Mouse (Mus musculus): ENCODE results near the gene Ahcyl1. TPM values are rescaled to one million over a fixed set of nuclear protein-coding genes. Genes with fewer than 3 reads are reported as not detected.
A peak's percentile ranks its signal among the peaks of the same experiment; 100 is the strongest.
"Not testable (repeated sequence)": the region's sequence is repeated elsewhere in the genome, so short reads cannot be mapped to it uniquely, and the experiment has no call there.

Ahcyl1 gene
- total RNA-seq, 4 experiments from 2014 or later, result 213 to 241 (median 234) TPM

DNA sequence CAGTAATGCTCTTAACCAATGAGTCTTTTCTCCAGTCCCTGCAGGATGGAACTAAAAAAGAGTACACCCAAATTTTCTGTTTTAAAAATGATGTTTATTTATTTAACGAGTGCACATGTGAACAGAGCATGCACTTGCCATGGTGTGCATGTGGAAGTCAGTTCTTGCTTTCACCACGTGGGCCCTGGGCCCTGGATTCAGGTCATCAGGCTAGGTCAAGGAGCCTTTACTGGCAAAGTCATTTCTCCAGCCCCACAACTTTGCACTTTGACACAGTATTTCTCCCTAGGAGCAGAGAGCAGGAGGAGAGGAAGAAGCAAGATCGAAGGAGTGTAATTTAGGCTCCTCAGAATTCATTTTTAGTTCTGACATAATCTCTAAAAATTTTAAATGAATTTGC is 41.5 kb downstream of the Ahcyl1 start:
- DNase-seq, result no peak

DNA sequence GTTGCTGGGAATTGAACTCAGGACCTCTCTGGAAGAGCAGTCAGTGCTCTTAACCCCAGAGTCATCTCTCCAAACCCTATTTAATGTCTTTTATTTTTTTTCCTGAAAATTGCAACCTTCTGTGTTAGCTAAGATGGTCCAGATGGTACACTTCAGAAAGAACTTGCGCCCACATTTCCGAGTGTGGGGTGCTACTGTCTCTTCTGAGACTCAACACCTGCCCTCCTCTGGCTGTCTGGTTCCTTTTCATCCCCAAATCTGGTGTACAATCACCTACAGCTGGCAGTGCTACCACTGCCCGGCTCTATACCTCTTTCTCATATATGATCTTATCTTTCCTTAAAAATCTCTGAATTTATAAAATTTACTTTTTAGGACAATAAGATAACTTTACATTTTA is 43.4 kb downstream of the Ahcyl1 start:
- DNase-seq, result no peak

DNA sequence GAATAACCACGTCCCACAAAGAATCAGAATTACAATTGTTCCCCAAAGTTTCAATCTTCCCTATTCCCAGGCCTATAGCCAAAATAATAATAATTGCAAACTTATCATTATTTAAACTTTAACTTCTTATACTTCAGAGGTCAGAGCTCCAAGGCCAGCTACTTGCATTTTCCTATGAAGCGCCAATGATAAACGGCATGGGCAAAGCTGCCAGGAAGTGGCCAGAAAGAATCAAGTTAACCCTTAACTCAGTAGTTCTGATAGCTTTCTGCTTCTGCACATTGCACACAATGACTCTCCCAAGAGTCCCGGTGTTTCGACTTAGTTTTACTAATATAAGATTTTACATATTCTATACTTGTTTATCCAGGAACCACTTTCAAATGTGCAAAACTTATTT is 46.1 kb downstream of the Ahcyl1 start:
- not testable (repeated sequence) for DNase-seq

DNA sequence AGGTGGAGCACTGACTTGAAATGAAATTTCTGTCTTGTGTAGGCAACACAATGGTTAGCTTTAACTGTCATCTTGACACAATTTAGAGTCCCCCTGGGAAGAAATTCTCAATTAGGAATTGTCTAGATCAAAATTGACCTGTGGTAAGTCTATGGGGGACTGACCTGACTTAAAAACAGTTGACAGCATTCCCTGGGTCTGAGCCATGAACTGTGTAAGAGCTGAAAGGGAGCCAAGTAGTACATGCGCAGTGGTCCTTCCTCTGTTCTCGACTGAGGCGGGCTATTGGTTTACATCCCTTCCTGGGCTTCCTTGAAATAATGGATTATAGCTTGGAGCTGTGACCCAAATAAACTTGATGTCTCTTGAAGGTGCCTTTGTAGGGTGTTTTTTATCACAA is 49.4 kb downstream of the Ahcyl1 start:
- DNase-seq, result no peak

DNA sequence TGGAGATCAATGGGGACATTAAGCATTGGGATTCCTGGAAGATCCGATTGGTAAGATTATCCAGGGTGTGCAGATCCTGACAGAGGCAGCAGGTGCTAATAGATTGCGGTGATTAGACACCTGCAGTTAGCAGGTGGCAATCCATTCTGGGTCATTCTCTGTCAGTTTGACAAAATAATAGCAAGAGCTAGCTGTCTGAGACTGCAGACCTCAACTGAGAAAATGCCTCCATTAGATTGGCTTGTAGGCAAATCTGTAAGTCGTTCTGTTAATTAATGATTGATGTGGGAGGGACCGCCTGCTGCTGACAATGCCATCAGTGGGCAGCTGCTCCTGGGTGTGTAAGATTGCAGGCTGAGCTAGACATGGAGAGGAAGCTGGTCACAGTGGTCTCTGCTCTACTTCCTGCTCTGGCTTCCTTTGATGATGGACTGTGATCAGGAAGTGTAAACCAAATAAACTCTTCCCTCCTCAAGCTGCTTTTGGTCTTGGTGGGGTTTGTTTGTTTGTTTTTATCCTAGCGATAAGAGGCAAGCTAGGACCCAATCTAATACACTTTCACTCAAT is 58.7 kb downstream of the Ahcyl1 start:
- no peak for DNase-seq

DNA sequence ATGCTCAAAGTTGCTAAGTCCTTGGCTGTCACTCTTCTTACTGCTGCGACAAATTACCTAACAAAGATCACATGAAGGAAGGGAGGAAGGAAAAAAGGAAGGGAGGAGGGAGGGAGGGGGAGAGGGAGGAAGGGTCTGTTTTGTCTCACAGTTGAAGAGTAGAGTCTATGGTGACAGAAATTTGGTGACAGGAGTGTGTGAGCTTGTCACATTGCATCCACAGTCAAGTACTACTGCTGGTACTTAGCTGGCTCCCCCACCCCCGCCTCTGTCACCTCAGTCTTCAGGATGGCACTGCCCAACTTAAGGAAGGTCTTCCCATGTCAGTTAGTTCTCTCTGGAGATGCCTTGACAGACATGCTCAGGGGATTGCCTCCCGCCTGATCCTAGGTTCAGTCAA is 60.1 kb downstream of the Ahcyl1 start:
- no peak for DNase-seq

DNA sequence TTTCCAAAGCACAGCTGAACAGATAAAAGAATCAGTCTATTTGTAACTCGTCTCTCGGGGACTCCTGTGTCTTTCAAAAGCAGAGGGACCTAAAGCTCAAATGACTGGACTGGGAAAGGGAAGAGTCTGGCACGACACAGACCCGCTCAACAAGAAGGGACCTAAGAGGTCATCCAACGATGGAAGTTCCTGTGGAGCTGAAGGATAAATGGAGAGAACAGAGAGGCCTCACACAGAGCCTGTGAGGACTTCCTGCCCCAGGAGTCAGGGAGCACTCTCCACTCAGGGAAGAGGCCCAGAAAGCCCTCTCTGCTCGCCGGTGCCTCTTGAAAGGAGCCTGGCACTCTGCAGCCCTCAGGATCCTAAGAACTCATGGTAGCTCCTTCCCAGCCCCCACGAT is 60.5 kb downstream of the Ahcyl1 start:
- DNase-seq, result no peak

DNA sequence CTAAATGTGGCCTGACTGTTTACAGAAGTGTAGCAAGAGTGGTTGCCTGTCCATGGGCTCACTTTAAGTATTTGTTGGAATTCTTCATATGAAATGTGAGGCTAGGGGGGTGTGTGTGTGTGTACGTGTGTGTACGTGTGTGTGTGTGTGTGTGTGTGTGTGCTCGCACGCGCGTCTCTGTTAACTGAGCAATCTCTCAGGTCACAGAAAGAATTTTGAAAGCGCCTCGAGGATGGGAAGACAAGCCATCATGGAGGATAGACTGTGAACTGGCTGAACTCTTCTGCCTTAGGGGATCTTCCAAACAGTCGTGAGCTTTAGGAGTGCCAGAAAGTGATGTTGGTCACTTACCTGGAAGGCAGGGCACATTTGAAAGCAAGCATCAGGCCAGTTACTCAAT is 62.5 kb downstream of the Ahcyl1 start:
- no peak for DNase-seq

DNA sequence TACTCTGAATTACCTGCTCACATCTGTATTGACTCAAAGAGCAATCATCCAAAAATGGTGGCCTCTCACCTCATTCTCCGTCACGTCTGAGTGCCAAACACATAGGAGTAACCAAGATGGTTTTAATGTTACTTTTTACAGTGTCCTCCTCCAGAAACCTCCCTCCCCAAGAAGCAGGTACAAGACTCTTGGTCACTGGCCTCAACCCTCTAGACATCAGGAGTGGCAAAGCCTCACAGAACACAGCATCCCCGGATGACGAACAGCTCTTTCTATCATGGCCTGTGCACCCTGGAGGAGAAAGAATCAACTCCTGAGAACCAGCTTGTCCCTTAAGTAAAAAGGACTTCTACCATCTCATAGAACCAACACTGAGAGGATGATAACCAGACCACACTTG is 63.6 kb downstream of the Ahcyl1 start:
- DNase-seq, result no peak

DNA sequence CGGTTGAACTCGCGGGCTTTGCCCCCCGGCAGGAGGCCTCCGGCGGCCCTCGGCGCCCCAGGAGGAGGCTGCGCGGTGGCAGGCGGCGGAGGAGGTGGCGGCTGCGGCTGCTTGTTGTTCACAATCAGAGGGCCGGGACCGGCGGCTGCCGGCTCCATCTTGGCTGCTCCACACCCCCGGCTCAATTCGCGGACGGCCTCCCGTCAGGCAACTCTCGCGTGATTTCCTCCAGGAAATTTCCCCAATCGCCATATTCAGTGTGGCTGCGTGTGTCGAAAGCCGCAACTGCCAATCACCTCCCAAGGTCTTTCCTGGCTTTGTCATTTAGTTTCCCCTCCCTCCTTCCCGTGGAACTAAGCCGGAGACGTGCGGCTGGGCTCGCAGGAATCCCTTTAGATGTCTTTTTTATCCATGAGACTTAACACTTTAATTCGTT is 64.8 kb downstream of the Ahcyl1 start, which contains the start of gene Strip1:
Gene Strip1, minus strand, starts transcription at position 172 of the 436 bp plus-strand sequence.
- peak; percentile 92 for DNase-seq

DNA sequence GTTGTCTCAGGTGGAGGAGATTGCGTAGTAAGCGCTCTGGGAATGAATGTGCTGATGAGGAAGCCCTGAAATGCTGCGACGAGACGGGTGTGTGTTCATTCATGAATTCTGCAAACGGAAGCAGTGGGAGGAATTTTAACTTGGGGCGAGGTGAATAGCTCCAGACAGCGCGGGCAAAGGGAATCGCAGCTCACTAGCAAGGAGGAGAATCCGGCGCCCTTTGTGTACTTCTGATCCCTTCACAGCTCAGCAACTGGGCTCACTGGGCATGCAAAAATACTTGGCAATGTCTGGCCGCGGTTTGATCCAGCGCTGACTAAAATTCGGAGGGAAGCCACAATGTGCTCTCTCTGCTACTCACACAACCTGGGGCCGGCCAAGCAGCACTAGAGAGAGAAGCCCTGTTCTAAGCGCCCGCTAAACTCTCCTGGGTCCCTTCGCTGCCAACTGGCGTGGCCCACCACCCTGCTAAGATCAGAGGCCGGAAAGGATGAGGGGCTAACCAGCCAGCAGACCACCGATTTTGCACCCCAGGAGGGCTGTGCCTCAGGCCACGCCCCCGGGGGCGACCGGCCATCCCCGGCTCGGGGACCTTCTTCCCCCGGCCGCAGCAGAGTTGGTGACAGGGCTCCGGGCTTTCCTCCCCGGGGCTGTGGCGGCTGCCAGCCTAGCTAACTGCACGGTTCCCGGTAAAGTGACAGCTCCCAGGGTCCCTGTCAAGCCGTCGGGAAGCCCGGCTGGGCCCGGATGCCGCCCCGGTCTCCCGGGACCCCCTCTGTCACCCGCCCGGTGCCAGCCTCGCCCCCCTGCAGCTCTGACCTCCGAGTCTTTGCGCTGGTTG is 65.5 kb downstream of the Ahcyl1 start, which contains the start of gene Gm10961:
Gene Gm10961, plus strand, starts transcription at position 641 of the 841 bp plus-strand sequence.
- DNase-seq, result peak; percentile 35

DNA sequence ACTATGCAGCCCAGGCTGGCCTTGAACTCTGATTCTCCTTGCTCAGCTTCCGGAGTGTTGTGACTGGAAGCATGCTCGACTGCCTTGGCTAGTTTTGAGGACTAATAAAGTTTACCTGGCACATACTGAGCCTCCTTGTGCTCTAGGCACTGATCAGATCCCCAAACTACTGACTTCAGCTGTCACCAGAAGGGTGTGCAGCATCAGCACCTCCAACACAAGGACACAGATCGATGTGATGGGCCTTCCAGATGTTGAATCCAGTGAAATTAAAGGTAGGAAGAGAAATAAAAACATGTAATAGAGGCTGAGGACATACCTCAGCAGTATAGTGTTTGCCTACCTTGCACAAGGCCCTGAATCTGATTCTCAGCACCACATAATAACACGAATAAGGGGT is 66.9 kb downstream of the Ahcyl1 start:
- DNase-seq, result no peak

DNA sequence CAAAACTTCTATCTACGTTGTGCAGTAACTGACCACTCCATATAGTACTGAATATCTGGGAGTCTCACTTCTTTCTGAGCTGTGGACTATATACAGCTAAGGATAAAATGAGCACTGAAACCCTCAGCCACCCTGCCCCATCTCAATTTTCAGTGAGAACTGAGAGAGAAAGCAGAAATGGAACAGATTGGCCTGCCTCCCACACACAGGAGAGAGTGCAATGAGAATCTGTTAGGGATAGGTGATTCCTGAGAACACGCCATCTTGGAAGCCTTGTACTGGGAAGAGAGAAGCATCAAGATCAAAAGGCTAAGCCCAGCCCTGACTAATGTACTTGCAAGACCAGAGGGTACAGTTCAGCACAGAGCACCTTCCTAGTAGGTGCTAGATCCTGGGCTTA is 67.8 kb downstream of the Ahcyl1 start:
- DNase-seq, result no peak

DNA sequence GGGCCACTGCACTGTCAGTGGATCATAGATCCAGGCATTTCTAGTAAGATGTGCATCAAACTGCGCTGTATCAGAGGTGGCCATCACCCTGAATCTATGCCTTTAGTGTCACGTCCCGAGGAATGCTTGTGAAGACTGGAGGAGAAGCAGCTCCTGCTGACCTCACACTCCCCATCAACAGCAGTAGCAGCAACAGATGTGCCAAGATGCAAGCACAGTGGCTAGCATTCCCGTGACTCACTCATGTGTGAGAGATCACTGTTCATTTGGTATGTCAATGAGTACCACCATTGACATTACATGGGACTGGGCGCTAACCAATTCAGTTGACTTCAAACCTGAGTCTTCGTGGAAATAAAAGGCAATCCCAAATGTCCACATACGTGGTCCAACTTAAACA is 68.7 kb downstream of the Ahcyl1 start:
- DNase-seq, result no peak

DNA sequence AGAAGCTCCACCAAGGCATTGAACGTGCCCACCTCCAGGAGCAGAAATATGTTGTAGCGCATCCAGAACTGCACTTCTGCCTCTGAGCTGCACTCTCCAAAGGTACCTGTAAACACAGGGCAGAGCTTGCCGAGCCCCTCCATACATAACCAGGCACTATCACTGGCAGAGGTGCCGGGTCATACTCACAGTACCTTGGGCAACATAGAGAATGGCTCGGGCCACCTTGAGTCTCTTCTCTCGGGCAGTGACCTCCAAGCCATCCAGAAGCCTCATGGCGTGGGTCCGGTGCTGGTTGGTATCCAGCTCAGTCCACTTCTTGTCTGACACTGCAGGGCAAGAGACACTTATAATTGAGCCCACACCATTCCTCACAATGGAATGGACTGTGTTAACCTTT is 69.6 kb downstream of the Ahcyl1 start:
- DNase-seq, result no peak

DNA sequence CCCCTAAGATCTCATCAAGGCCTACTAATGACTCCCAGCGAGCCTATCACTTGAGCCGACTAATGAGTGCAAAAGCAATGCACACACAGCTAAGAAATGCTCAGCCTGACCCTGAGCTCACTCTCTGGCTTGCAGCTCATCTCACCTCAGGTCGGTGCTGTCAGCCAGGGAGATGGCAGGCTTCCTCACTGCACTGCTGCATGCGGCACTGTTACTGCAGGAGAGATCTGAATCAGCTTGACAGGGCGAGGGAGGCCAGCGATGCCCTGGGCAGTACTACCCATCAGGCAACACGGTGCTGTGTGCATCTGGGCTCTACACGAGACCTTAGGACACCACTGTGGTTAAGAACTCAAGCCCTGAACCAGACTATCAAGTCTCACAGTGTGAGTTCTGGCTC is 70.8 kb downstream of the Ahcyl1 start:
- no peak for DNase-seq

DNA sequence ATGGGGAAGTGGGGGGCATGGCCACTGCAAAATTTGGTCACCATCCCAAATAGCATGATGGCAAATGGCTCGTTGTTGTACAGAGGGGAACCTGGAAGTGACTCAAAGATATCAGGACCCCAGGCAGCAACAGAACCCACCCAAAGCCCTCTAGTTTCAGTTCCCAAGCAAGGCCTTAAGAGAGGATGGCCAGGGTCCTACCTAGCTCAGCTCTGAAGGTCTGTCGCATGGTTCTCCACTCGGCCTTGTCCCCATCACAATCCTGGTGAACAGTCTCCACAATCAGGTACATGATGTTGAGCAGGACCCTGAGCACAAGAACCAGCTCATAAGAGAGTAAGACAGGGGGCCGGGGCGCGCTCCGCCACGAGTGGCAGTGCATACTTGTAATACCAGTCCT is 71.9 kb downstream of the Ahcyl1 start:
- DNase-seq, result no peak

DNA sequence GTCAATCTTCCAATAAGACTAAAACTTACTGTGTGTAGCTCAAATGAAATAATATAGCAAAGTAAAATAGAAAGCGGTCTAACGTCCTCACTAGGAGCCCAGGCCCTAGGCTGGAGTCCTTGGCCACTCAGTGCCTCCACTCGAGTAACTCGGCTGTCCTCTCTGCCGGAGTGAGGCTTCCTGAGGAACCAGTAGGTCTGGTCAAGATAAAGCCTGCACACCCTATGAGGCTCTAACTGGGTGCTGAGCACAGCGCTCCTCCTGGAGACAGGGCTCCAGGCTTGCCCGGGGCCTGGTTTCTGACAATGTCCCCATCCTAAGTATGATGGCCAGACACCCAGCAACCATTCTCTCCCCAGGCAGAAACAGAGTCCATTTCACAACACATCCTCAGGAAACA is 73.8 kb downstream of the Ahcyl1 start:
- no peak for DNase-seq

DNA sequence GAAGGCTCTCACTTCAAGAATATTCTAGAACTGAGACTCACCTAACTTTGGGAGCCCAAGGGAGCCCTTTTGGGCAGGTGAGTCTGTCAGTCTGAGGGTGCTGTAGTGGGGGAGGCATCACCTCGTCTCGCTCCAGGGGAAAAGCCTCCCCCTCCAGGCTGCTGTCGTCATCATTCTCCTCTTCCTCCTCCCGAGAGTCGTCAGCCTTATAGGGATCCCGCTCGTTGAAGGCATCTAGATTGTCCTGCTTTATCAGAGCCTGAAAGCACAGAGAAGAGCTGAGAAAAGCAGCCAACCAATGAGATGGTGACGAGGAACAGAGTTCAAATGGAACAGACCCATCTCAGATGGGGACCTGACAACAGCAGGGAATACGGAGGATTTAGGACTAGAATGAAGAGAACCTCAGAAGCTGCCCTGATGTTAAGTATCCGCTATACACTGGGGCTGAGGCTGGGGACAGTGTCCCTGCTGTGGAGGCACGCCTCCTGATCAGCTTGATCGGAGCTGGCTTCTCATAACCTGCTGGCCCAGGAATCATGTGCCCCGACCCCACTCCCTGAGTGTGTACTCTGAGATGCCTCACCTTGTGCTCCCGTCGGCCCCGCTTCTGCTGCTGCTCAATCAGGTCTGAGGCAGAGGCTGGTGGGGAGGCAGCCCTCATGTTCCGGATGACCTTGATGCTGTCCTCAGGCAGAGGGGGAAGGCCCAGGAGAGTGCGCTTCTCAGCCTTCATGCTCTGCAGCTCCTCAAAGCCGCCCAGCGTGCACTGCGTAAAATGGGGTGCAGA is 74.9 kb downstream of the Ahcyl1 start:
- DNase-seq, result no peak

DNA sequence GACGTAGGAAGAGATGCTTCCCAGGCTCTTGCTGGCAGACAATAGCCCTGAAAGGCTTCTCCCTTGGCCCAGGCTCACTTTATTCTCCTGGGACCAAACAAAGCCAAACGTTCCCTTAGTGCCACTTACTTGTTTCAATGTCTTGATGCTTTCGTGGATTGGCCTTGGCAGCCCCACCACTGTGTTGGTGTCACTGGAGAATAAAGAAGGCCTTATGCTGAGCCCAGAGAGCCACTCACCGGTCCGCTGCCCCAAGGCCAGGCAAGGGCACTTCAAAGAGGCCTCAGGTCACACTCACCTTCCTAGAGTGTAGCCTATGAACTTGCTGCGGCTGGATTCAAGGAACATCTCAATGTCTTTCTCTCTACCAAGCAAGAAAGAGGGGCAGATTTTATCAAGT is 76.4 kb downstream of the Ahcyl1 start:
- DNase-seq, result no peak

DNA sequence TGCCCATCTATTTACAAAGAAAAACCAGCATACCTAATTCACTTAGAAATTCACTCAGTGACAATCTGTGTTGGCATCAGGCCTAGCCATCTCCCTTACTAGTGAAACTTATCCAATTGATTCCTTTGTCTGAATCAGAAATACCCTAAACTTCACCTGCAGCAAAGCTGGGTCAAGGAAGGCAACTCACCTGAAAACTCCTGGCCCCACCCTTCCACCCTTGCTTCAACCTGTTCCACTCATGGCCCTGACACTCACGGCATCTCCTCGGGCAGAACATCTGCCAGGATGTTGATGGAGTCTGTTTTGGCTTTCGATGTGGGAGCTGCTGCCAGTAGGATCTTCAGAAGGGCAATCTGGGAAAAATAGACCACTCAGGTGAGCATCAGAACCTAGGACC is 78.6 kb downstream of the Ahcyl1 start:
- no peak for DNase-seq

Data from adrenal gland, adult 8-10 months (tissue).